Mouse (Mus musculus): ENCODE measurements around the gene Sh3kbp1. TPM values are rescaled to one million over a fixed set of nuclear protein-coding genes. Genes with fewer than 3 reads are reported as not detected.

Gene Sh3kbp1
- polyA plus RNA-seq, 1 experiment: 119 TPM

GRCm38 (mm10) chrX:159757854-159758540, 130.9 kb downstream of the Sh3kbp1 start:
- TF ChIP-seq CTCF (IDR thresholded peaks at IDR 0.05; ENCODE audit: borderline replicate concordance, insufficient read depth, low read length): no peak
- TF ChIP-seq POLR2A (IDR thresholded peaks at IDR 0.05; ENCODE audit: low read depth, low read length): no peak
- Histone ChIP-seq H3K27ac (ENCODE audit: insufficient read depth, low read length) (no peak overlapping the region), H3K4me1 (ENCODE audit: control insufficient read depth, insufficient read depth, low read length) (no peaks in the 10 kb centered on the region; the same call in 1 of the 2 replicates), H3K4me3 (ENCODE audit: insufficient read depth, low read length) (no peak overlapping the region)

DNA sequence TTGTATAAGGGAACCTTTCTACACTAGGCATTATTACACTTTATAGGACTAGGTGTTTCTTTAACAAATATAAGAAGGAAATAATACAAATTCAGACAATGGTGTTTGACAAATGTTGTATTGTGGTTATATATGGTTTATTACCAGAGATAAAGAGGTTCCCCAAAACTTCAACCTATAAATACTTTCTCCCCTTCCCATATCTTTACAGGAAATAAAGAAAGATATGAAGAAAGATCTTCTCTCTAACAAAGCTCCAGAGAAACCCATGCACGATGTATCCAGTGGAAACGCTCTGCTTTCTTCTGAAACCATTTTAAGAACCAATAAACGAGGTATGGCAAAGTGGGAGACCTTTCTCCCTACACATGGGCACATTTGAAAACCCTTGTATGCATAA, 136.7 kb downstream of the Sh3kbp1 start:
- no peaks in the 10 kb centered on the region for H3K4me1 ChIP-seq (ENCODE audit: control insufficient read depth, insufficient read depth, low read length)
- H3K27ac ChIP-seq (ENCODE audit: insufficient read depth, low read length): no peak overlapping the region
- TF ChIP-seq POLR2A (IDR thresholded peaks at IDR 0.05; ENCODE audit: low read depth, low read length) (no peak), CTCF (IDR thresholded peaks at IDR 0.05; ENCODE audit: borderline replicate concordance, insufficient read depth, low read length) (no peak)
- H3K4me3 ChIP-seq (ENCODE audit: insufficient read depth, low read length): no peak overlapping the region

GRCm38 (mm10) chrX:159765850-159766249, 138.8 kb downstream of the Sh3kbp1 start:
- no peak overlapping the region for H3K27ac ChIP-seq (ENCODE audit: insufficient read depth, low read length)
- TF ChIP-seq CTCF (IDR thresholded peaks at IDR 0.05; ENCODE audit: borderline replicate concordance, insufficient read depth, low read length): no peak
- TF ChIP-seq POLR2A (IDR thresholded peaks at IDR 0.05; ENCODE audit: low read depth, low read length): no peak
- H3K4me1 ChIP-seq (ENCODE audit: control insufficient read depth, insufficient read depth, low read length): no peaks in the 10 kb centered on the region
- no peak overlapping the region for H3K4me3 ChIP-seq (ENCODE audit: insufficient read depth, low read length)

DNA sequence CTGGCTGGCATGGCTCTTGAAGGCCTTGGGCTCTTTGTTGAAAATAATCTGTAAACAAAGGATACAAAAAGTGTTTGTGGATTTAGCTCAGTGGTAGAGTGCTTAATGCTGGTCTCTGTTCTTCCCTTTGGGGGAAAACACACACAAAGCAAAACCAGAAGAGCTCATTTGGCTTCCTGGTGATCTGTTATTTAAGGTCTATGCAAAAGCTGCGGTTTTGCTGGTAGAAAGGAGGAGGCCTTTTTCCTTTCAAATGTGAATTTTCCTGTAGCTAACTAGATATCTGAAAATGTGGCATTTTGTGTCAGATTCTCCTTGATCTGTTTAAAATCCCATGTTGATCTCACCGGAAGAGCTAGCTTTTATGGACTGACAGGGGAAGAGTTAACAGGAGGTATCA, 141.9 kb downstream of the Sh3kbp1 start:
- Histone ChIP-seq H3K27ac (ENCODE audit: insufficient read depth, low read length) (no peak overlapping the region), H3K4me1 (ENCODE audit: control insufficient read depth, insufficient read depth, low read length) (no peaks in the 10 kb centered on the region), H3K4me3 (ENCODE audit: insufficient read depth, low read length) (no peak overlapping the region)
- no peak for TF ChIP-seq CTCF (IDR thresholded peaks at IDR 0.05; ENCODE audit: borderline replicate concordance, insufficient read depth, low read length)
- no peak for TF ChIP-seq POLR2A (IDR thresholded peaks at IDR 0.05; ENCODE audit: low read depth, low read length)

DNA sequence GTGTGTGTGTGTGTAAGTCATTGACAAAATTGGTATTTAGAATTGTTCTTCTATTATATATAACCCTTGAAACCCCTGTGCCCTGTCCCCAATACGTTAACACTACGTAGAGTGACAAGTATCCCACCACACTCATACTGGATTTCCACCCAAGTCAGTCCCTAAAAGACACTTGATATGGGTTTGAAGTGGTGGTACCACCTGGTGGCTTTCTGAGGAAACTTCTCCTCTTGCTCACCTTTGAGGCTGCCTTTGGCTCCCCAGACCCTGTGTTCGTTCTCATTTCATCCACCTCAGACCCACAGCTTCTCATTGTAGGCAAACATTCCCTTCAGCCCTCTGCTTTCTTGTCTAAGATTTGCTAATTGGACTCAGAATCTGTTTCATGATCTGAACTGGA, 142.7 kb downstream of the Sh3kbp1 start:
- no peak overlapping the region for H3K4me3 ChIP-seq (ENCODE audit: insufficient read depth, low read length)
- H3K27ac ChIP-seq (ENCODE audit: insufficient read depth, low read length): no peak overlapping the region
- TF ChIP-seq POLR2A (IDR thresholded peaks at IDR 0.05; ENCODE audit: low read depth, low read length) (no peak), CTCF (IDR thresholded peaks at IDR 0.05; ENCODE audit: borderline replicate concordance, insufficient read depth, low read length) (no peak)
- H3K4me1 ChIP-seq (ENCODE audit: control insufficient read depth, insufficient read depth, low read length): no peaks in the 10 kb centered on the region

- TF ChIP-seq POLR2A (IDR thresholded peaks at IDR 0.05; ENCODE audit: low read depth, low read length) (no peak), CTCF (IDR thresholded peaks at IDR 0.05; ENCODE audit: borderline replicate concordance, insufficient read depth, low read length) (no peak)
- Histone ChIP-seq H3K4me3 (ENCODE audit: insufficient read depth, low read length) (no peak overlapping the region), H3K27ac (ENCODE audit: insufficient read depth, low read length) (no peak overlapping the region), H3K4me1 (ENCODE audit: control insufficient read depth, insufficient read depth, low read length) (no peaks in the 10 kb centered on the region)
Measured at GRCm38 (mm10) chrX:159772137-159772536, 145.1 kb downstream of the Sh3kbp1 start.

- TF ChIP-seq POLR2A (IDR thresholded peaks at IDR 0.05; ENCODE audit: low read depth, low read length): no peak
- TF ChIP-seq CTCF (IDR thresholded peaks at IDR 0.05; ENCODE audit: borderline replicate concordance, insufficient read depth, low read length): no peak
- no peak overlapping the region for H3K4me3 ChIP-seq (ENCODE audit: insufficient read depth, low read length)
- H3K27ac ChIP-seq (ENCODE audit: insufficient read depth, low read length): no peak overlapping the region
- no peaks in the 10 kb centered on the region for H3K4me1 ChIP-seq (ENCODE audit: control insufficient read depth, insufficient read depth, low read length)
Measured at GRCm38 (mm10) chrX:159775042-159775441, 148.0 kb downstream of the Sh3kbp1 start.

DNA sequence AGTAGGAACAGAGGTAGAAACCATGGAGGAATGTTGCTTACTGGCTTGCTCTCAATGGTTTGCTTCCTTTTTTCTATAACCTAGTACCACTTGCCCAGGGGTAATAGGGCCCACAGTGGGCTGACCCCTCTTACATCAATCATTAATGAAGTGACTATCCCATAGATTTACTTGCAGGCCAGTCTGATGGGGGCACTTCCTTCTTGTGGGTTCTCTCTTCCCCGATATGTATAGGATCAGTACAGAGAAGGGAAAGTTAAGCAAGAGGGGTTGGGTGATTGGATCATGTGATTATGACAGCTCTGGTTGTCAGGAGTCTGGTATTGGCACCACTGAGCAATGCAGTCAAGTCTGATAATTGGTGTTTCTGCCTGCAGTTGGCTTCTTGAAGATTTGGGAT, 151.7 kb downstream of the Sh3kbp1 start:
- H3K4me3 ChIP-seq (ENCODE audit: insufficient read depth, low read length): no peak overlapping the region
- TF ChIP-seq POLR2A (IDR thresholded peaks at IDR 0.05; ENCODE audit: low read depth, low read length): no peak
- no peak for TF ChIP-seq CTCF (IDR thresholded peaks at IDR 0.05; ENCODE audit: borderline replicate concordance, insufficient read depth, low read length)
- no peak overlapping the region for H3K27ac ChIP-seq (ENCODE audit: insufficient read depth, low read length)
- H3K4me1 ChIP-seq (ENCODE audit: control insufficient read depth, insufficient read depth, low read length): no peaks in the 10 kb centered on the region

DNA sequence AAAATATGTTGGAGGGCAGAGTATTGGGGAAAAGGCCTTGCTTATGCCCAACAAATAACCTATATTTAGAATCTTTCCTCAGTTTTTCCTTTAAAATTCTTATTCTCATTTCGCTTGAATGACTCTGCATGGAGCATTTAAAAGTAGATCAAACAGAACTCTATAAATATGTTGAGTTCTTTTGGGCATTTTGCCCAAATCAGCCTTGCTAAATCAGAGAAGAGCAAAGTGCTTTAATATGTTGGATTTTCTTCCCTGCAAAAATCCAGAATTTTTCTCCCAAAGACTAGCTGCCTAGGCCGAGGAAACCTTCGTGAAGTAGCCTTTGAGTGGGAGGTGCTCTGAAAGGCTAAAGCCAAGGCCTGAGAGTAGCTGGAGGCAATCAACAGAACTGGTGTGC, 163.4 kb downstream of the Sh3kbp1 start:
- Histone ChIP-seq H3K4me3 (ENCODE audit: insufficient read depth, low read length) (no peak overlapping the region), H3K27ac (ENCODE audit: insufficient read depth, low read length) (no peak overlapping the region), H3K4me1 (ENCODE audit: control insufficient read depth, insufficient read depth, low read length) (no peaks in the 10 kb centered on the region)
- no peak for TF ChIP-seq POLR2A (IDR thresholded peaks at IDR 0.05; ENCODE audit: low read depth, low read length)
- no peak for TF ChIP-seq CTCF (IDR thresholded peaks at IDR 0.05; ENCODE audit: borderline replicate concordance, insufficient read depth, low read length)

- Histone ChIP-seq H3K4me1 (ENCODE audit: control insufficient read depth, insufficient read depth, low read length) (no peaks in the 10 kb centered on the region), H3K27ac (ENCODE audit: insufficient read depth, low read length) (no peak overlapping the region), H3K4me3 (ENCODE audit: insufficient read depth, low read length) (no peak overlapping the region)
- TF ChIP-seq POLR2A (IDR thresholded peaks at IDR 0.05; ENCODE audit: low read depth, low read length): no peak
Measured at GRCm38 (mm10) chrX:159795603-159796002, 168.5 kb downstream of the Sh3kbp1 start.

All from embryonic fibroblast, embryonic 13.5 days (primary cell).